Mouse (Mus musculus) ZHBTc4 (cell line): Measurements from ENCODE around the gene Klf12.
"Not testable (repeated sequence)": the region's sequence is repeated elsewhere in the genome, so short reads cannot be mapped to it uniquely, and the experiment has no call there.

ENCODE experiments used
- DNase-seq: peaks from one replicate; pipeline ENCODE4 v3.0.0-alpha.2; 2011; ENCODE audit warnings: low read depth, low spot score

Gene Klf12

DNA sequence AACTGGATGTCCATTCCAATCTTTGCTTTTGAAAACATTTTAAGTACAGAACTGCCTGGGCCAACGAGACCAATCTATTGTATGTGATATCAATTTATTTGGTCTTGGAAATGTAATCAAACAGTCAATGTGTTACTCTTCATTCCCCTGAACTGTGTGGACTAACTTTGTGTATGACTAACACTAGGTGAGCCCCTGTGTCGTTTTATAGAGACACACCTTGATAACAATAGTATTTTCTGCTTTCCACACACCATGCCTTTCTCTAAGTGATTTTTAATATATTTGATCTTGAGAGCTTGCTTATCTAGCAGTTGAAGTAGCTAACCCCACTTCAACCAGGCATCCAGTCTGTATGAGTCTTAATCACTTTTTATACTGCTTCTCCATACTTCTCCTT is 398.0 kb downstream of the Klf12 start:
- no peak for DNase-seq

DNA sequence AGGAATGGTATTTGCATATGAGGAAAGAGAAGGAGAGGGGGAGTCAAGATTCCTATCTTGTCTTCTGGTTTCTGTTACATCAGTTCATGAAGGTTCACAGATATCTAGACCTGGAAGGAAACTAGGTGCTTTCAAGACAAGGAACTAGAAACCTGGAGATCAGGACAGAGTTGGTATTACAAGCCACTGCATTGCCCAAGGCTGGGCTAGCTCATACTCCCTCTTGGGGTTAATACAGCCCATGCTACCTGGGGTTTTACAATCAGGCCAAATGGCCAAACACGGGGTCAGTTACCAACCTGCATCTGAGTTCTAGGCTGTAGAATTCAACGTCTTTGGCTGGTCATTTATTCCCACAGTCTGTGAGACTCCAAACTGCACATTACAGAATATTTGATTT is 398.9 kb downstream of the Klf12 start:
- DNase-seq = peak; percentile 25

DNA sequence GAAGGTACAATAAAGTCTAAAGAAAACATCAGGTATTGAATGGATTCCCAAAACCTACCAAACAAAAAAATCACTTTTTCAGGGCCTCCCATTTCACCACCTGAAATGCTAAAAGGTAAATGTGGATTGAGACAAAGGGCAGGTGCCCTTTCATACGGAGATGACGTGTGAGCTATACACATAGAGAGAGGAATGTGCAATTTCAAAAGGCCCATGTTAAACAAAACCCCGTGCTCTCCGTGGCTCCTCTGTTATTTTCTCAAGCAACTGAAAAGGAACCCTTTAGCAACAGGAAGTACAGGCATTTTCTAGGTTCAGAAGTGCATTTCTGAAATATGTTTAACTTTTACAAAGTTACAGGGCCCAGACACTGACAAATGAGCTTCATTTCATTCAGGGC is 399.4 kb downstream of the Klf12 start:
- peak; percentile 17 for DNase-seq

DNA sequence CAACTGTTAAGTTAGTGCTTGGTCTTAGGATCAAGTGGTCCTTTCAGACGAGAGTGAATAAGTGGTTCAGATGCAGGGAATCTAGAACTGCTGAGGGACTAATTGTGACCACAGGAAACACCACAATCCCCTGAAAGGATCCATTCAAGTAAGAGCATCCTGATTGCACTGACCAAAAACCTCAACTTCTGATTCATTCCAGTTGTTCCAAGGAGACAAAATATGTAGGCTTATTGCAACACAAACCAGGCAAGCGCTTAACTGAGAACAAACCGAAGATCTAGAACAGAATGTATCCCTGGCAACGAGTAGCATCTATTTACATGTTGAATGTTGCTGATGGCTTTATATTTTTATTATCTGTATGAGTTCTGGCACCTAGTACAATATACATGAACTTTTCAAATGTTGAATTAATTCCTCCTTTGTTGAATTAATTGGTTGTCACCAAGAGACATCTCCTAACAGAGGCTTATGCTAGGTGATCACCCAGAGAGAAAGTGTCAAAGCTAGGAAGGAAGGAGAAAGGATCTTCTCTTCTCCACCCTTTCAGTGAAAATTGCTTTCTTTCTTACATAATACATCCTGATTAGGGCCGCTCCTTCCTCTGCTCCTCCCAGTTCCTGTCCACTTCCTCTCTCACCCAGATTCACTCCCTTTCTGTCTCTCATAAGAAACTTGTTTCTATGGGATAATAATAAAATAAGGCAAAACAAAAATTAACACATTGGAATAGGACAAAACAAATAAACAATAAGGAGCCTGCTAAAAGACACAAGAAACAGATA is 407.5 kb downstream of the Klf12 start:
- DNase-seq = no peak

DNA sequence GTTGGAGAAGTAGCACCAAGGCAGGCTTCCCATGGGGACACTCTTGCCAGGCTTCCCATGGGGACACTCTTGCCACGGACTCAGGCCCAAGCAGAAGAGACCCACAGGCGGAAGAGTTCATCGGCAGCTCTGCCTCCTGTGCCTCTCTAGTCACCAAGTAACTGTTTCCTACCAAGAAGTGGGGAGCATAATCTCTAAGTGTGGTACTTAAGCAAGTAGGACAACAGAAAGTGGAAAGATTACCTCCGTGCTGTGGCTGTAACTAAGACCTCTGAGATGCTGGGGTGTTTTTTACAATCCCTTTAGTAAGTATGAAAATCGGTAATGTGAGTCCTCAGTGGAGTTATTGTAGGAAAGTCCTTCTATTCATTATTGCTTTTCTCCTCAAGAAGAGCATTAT is 410.8 kb downstream of the Klf12 start:
- no peak for DNase-seq

DNA sequence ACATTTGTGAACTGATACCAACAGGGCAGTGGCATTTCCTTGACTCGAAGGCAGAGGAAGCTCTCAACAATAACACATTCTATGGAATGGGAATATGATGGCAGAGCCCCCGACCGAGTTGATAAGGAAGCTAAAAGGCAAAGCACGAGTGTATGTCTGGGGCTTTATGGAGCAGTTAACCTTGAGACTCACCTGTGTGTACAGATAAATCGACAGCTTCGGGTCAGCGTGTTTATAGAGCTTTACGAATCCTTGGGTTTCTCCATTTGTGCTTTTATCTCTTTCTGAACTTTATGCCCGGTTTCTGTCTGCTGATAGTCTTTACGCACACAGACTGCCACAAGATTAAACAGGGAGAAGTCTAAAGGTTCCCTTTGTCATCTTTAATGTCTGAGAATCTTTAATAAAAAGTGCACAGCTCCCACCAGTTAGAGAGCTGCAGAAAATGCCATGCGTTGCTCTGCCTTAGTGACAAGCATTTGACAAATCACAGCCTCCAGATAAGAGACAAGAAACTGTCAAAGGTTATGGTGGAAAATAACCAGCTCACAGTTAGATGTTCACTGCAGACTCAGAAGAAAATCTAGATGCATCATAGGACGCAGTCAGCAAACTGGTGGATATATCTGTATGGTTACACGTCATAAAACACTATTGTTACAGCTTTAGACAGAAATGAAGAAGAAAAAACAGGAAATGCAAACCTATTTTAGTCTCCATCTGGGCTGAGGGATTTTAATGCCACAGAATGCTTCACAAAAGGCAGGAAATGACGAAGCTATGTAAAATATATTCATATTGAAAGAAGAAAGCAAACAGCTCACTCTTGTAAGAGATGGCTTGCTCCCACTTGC is 428.1 kb downstream of the Klf12 start:
- DNase-seq = no peak

DNA sequence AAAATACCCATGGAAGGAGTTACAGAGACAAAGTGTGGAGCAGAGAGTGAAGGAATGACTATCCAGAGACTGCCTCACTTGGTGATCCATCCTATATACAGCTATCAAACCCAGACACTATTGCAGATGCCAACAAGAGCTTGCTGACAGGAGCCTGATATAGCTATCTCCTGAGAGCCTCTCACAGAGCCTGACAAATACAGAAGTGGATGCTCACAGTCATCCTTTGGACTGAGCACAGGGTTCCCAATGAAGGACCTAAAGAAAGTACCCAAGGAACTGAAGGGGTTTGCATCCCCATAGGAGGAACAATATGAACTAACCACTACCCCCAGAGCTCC is 430.0 kb downstream of the Klf12 start:
- DNase-seq = not testable (repeated sequence)

DNA sequence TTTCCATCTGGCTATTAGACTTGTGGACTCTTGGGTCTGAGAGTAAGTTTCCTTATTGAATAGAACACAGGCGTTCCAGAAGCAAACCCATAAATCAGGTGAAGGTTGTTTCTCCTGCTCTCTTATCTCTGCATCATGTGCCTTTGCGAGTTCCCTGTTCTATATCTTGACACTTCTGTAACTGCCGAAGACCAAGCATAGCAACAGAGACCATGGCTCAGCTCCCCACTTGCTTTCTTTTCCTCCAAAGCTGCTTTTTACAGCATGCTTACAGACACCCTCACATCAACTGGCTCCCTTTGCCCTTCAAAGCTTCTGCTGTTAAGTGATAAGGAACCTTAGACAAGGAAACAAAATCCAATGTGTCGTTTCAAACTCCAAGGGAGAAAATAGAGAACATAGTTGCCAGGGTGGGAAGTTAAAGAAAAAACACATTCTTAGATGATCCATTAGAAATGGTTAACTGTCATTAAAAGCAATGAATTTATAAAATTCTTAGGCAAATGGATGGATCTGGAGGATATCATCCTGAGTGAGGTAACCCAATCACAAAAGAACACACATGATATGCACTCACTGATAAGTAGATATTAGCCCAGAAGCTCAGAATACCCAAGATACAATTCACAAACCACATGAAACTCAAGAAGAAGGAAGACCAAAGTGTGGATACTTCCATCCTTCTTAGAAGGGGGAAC is 430.6 kb downstream of the Klf12 start:
- not testable (repeated sequence) for DNase-seq

DNA sequence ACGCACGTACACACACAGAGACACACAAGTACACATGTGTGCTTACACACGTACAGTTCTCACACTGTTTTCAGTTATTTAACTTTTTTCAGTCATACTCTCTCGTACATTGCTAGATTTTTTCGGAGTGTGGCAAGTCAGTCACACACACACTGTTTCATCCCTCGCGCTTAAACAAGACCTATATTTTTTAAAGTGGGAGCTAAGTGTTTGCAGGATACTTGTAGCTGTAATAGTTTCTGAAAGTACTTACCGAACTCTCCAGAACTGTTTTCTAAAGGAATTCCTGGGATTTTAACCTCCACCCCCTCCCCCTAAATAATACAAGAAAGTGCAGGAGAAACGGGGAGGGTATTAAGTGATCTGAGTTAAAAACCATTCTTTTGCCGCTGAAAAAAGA is 434.1 kb downstream of the Klf12 start:
- no peak for DNase-seq

DNA sequence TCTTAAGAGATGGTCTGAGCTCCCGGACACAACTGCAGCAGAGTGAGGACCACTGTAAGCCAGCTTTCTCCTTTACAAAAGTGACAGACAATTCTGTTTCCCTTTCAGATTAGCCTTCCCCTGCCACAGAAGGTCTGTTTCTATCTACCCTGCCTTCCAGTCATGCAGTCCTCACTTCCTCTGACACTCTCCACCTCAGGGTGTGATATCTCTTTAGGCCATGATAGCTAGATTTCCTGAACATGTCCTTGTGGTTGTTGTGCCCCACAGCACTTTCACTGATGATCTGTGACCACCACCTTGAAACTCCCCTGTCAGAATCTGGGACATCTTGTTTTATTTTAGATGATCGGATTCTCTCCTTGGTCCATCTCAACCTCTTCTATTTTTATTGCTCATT is 437.0 kb downstream of the Klf12 start:
- DNase-seq = no peak

DNA sequence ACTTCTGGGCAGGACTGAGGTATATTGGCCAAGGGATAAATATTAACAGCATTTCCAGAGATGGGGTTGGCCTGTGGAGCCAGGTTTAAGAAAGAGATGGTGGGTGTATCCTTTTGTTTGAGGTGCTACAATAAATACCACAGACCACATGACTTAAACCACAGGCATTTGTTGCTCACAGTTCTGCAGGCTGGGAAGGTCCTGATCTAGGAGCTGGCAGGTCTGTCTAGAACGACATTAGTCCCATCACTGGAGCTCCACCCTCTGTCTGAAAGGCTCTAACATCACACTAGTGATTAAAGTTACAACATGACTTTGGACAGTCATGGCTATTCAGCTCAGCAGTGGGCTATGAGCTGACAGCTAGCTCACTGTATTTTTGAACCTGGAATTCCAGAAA is 457.8 kb downstream of the Klf12 start:
- DNase-seq = no peak
